In genomic region chr9:70216517-70216916, GRCm38 (mm10) we compare ENCODE assay signal across 24 mouse cellular contexts.
"Had no signal": no experiment of that assay in that cellular context is flagged by ENCODE, and none has a peak within 500 bp of the region (broad histone marks: within the 10 kb centered on the region; RNA-seq: fewer than 3 reads in every experiment).

No protein-coding gene starts in this region.

- H3K27ac ChIP-seq: heart, adult 2 months; heart, embryonic 13.5 days; heart, embryonic 15.5 days; hindbrain, embryonic 13.5 days; hindbrain, embryonic 15.5 days; hindbrain, postnatal 0 days; kidney, embryonic 15.5 days; kidney, postnatal 0 days; layer of hippocampus, adult 2 months; left cerebral cortex, adult 2 months; limb, embryonic 10.5 days; limb, embryonic 12.5 days had no signal

- H3K9ac ChIP-seq: heart, embryonic 13.5 days; heart, embryonic 15.5 days; hindbrain, embryonic 13.5 days; hindbrain, embryonic 15.5 days; kidney, embryonic 15.5 days; limb, embryonic 12.5 days had no signal

- DNase-seq: gastrocnemius, postnatal 14 days; gastrocnemius, postnatal 36 days; heart, adult 11 months; heart, adult 2 months; heart, postnatal 14 days; heart, postnatal 36 days; kidney, adult 11 months; kidney, adult 2 months; kidney, adult 9 months; kidney, postnatal 14 days; kidney, postnatal 4 days had no signal

- H3K4me2 ChIP-seq: heart, embryonic 11.5 days; heart, embryonic 13.5 days; heart, embryonic 15.5 days; hindbrain, embryonic 13.5 days; hindbrain, embryonic 15.5 days; kidney, embryonic 15.5 days; limb, embryonic 12.5 days had no signal

- H3K4me3 ChIP-seq: heart, adult 2 months; heart, embryonic 13.5 days; heart, embryonic 15.5 days; hindbrain, embryonic 13.5 days; hindbrain, embryonic 15.5 days; kidney, embryonic 15.5 days; layer of hippocampus, adult 2 months; left cerebral cortex, adult 2 months; limb, embryonic 10.5 days; limb, embryonic 12.5 days had no signal

- H3K36me3 ChIP-seq: heart, embryonic 13.5 days; heart, embryonic 15.5 days; hindbrain, embryonic 13.5 days; hindbrain, embryonic 15.5 days; kidney, embryonic 15.5 days; limb, embryonic 10.5 days; limb, embryonic 12.5 days had no signal

- H3K27me3 ChIP-seq: heart, embryonic 13.5 days; heart, embryonic 15.5 days; hindbrain, embryonic 13.5 days; hindbrain, embryonic 15.5 days; kidney, embryonic 15.5 days; limb, embryonic 12.5 days had no signal

- H3K9me3 ChIP-seq: heart, embryonic 13.5 days; heart, embryonic 15.5 days; hindbrain, embryonic 13.5 days; hindbrain, embryonic 15.5 days; kidney, embryonic 15.5 days; limb, embryonic 10.5 days; limb, embryonic 12.5 days had no signal

- ATAC-seq: hindbrain, postnatal 0 days; intestine, embryonic 16.5 days had no signal
